Mouse (Mus musculus): ENCODE data around the gene Fbxo6. TPM values are rescaled to one million over a fixed set of nuclear protein-coding genes. Genes with fewer than 3 reads are reported as not detected.

Gene Fbxo6
- polyA plus RNA-seq, 1 experiment = 54.4 TPM

- H3K4me3 ChIP-seq (ENCODE audit: insufficient read depth, poor library complexity, severe bottlenecking) = peak within 1 kb of the TSS; percentile 14
- no peak for TF ChIP-seq MYOG (IDR thresholded peaks at IDR 0.05; ENCODE audit: control insufficient read depth, extremely low read depth, insufficient read length)
- TF ChIP-seq CEBPB (IDR thresholded peaks at IDR 0.05; ENCODE audit: low read depth) = no peak
- no peak for TF ChIP-seq CTCF (IDR thresholded peaks at IDR 0.05; ENCODE audit: control insufficient read depth, insufficient read depth, insufficient read length)
- TF ChIP-seq MYOD1 (IDR thresholded peaks at IDR 0.05; ENCODE audit: control insufficient read depth, insufficient read length, low read depth) = no peak
- TF ChIP-seq MAX (IDR thresholded peaks at IDR 0.05) = no peak
- TF ChIP-seq FOSL1 (IDR thresholded peaks at IDR 0.05; ENCODE audit: insufficient read depth, low read length, poor library complexity, severe bottlenecking) = no peak
- no peak for TF ChIP-seq USF1 (IDR thresholded peaks at IDR 0.05; ENCODE audit: low read depth)
- H3ac ChIP-seq (ENCODE audit: control insufficient read depth, insufficient read length, low read depth) = peak within 1 kb of the TSS; percentile 61
- H3K79me3 ChIP-seq (ENCODE audit: low read depth) = no peaks in the 10 kb centered on the region
- peaks cover 21% of the 10 kb centered on the region for H3K27me3 ChIP-seq (ENCODE audit: control insufficient read depth, insufficient read depth, insufficient read length)
- no peaks in the 10 kb centered on the region for H3K36me3 ChIP-seq (ENCODE audit: control insufficient read depth, insufficient read depth)
- no peaks in the 10 kb centered on the region for H3K79me2 ChIP-seq (ENCODE audit: control insufficient read depth, insufficient read depth)
These were observed 8.8 kb upstream of the Fbxo6 start, which contains the start of the genes Fbxo44 and Fbxo2 for GRCm38 (mm10) chr4:148160436-148161390. Fbxo44 (minus strand) TSS chr4:148160482. Fbxo2 (plus strand) TSS chr4:148160621.

- H3K36me3 ChIP-seq (ENCODE audit: control insufficient read depth, insufficient read depth) = no peaks in the 10 kb centered on the region
- TF ChIP-seq CEBPB (IDR thresholded peaks at IDR 0.05; ENCODE audit: low read depth) (no peak), MYOG (IDR thresholded peaks at IDR 0.05; ENCODE audit: control insufficient read depth, extremely low read depth, insufficient read length) (no peak), MYOD1 (IDR thresholded peaks at IDR 0.05; ENCODE audit: control insufficient read depth, insufficient read length, low read depth) (no peak), FOSL1 (IDR thresholded peaks at IDR 0.05; ENCODE audit: insufficient read depth, low read length, poor library complexity, severe bottlenecking) (no peak), USF1 (IDR thresholded peaks at IDR 0.05; ENCODE audit: low read depth) (no peak), CTCF (IDR thresholded peaks at IDR 0.05; ENCODE audit: control insufficient read depth, insufficient read depth, insufficient read length) (no peak), MAX (IDR thresholded peaks at IDR 0.05) (no peak)
- H3ac ChIP-seq (ENCODE audit: control insufficient read depth, insufficient read length, low read depth) = peak overlapping the region; percentile 61
- H3K79me2 ChIP-seq (ENCODE audit: control insufficient read depth, insufficient read depth) = no peaks in the 10 kb centered on the region
- H3K79me3 ChIP-seq (ENCODE audit: low read depth) = no peaks in the 10 kb centered on the region
- H3K4me3 ChIP-seq (ENCODE audit: insufficient read depth, poor library complexity, severe bottlenecking) = peak overlapping the region; percentile 14
- peaks cover 12% of the 10 kb centered on the region for H3K27me3 ChIP-seq (ENCODE audit: control insufficient read depth, insufficient read depth, insufficient read length)
These were observed 7.8 kb upstream of the Fbxo6 start for GRCm38 (mm10) chr4:148159544-148160435.

- H3K27me3 ChIP-seq (ENCODE audit: control insufficient read depth, insufficient read depth, insufficient read length) = peaks cover 4% of the 10 kb centered on the region
- H3K79me2 ChIP-seq (ENCODE audit: control insufficient read depth, insufficient read depth) = no peaks in the 10 kb centered on the region
- H3K79me3 ChIP-seq (ENCODE audit: low read depth) = no peaks in the 10 kb centered on the region
- no peaks in the 10 kb centered on the region for H3K36me3 ChIP-seq (ENCODE audit: control insufficient read depth, insufficient read depth)
- no peak for TF ChIP-seq MYOD1 (IDR thresholded peaks at IDR 0.05; ENCODE audit: control insufficient read depth, insufficient read length, low read depth)
- TF ChIP-seq USF1 (IDR thresholded peaks at IDR 0.05; ENCODE audit: low read depth) = no peak
- TF ChIP-seq MYOG (IDR thresholded peaks at IDR 0.05; ENCODE audit: control insufficient read depth, extremely low read depth, insufficient read length) = no peak
- no peak for TF ChIP-seq MAX (IDR thresholded peaks at IDR 0.05)
- TF ChIP-seq CTCF (IDR thresholded peaks at IDR 0.05; ENCODE audit: control insufficient read depth, insufficient read depth, insufficient read length) = no peak
- no peak for TF ChIP-seq CEBPB (IDR thresholded peaks at IDR 0.05; ENCODE audit: low read depth)
- no peak for TF ChIP-seq FOSL1 (IDR thresholded peaks at IDR 0.05; ENCODE audit: insufficient read depth, low read length, poor library complexity, severe bottlenecking)
- no peak overlapping the region for H3ac ChIP-seq (ENCODE audit: control insufficient read depth, insufficient read length, low read depth)
- no peak overlapping the region for H3K4me3 ChIP-seq (ENCODE audit: insufficient read depth, poor library complexity, severe bottlenecking)
These were observed 6.8 kb upstream of the Fbxo6 start for GRCm38 (mm10) chr4:148158436-148159348.

GRCm38 (mm10) chr4:148154982-148155381, 3.0 kb upstream of the Fbxo6 start:
- Histone ChIP-seq H3K79me3 (ENCODE audit: low read depth) (no peaks in the 10 kb centered on the region), H3K4me3 (ENCODE audit: insufficient read depth, poor library complexity, severe bottlenecking) (no peak overlapping the region), H3K79me2 (ENCODE audit: control insufficient read depth, insufficient read depth) (no peaks in the 10 kb centered on the region), H3ac (ENCODE audit: control insufficient read depth, insufficient read length, low read depth) (no peak overlapping the region), H3K36me3 (ENCODE audit: control insufficient read depth, insufficient read depth) (no peaks in the 10 kb centered on the region), H3K27me3 (ENCODE audit: control insufficient read depth, insufficient read depth, insufficient read length) (no peaks in the 10 kb centered on the region)
- TF ChIP-seq MYOD1 (IDR thresholded peaks at IDR 0.05; ENCODE audit: control insufficient read depth, insufficient read length, low read depth) (no peak), FOSL1 (IDR thresholded peaks at IDR 0.05; ENCODE audit: insufficient read depth, low read length, poor library complexity, severe bottlenecking) (no peak), USF1 (IDR thresholded peaks at IDR 0.05; ENCODE audit: low read depth) (no peak), MAX (IDR thresholded peaks at IDR 0.05) (no peak), MYOG (IDR thresholded peaks at IDR 0.05; ENCODE audit: control insufficient read depth, extremely low read depth, insufficient read length) (no peak), CEBPB (IDR thresholded peaks at IDR 0.05; ENCODE audit: low read depth) (no peak), CTCF (IDR thresholded peaks at IDR 0.05; ENCODE audit: control insufficient read depth, insufficient read depth, insufficient read length) (no peak)
